Mouse (Mus musculus) CH12.LX (cell line): ENCODE measurements at regions not wholly inside any gene's neighbourhood (a gene's known extent, or its start where the extent isn't known, plus 50 kb on each side); places are given as distances from the start of the nearest gene placed in this dataset.

Experiments
- DNase-seq: peaks from one replicate; pipeline ENCODE4 v3.0.0-alpha.2; 2013; ENCODE audit errors: extremely low read depth
- H3K27ac ChIP-seq: 2 replicates; pipeline ENCODE4 v1.5.1; 2012; ENCODE audit warnings: low read depth, mild to moderate bottlenecking, control low read depth, moderate library complexity; ENCODE audit not compliant: insufficient read depth
- H3K27me3 ChIP-seq: replicated peaks from 2 replicates; pipeline ENCODE3; 2012; ENCODE audit warnings: inconsistent platforms
- H3K36me3 ChIP-seq, 2 experiments: replicated peaks in 1 of 2; 2 replicates each; pipeline versions ENCODE3 to v1.6.1; 2012; ENCODE audit warnings: inconsistent platforms in 1 of 2, low read length in 1 of 2, mild to moderate bottlenecking in 1 of 2, mixed read lengths in 1 of 2, moderate library complexity in 1 of 2; ENCODE audit not compliant: control insufficient read depth in 1 of 2, insufficient read depth in 1 of 2
- H3K4me1 ChIP-seq, 2 experiments: 2 replicates each; pipeline ENCODE4 v1.6.1; 2012; ENCODE audit warnings: inconsistent platforms in 1 of 2, moderate library complexity in 1 of 2; ENCODE audit not compliant: insufficient read depth in 2 of 2, control insufficient read depth in 1 of 2
- H3K4me2 ChIP-seq: 2 replicates; pipeline ENCODE4 v1.6.1; 2012; ENCODE audit warnings: low read depth, mild to moderate bottlenecking, control low read depth; ENCODE audit not compliant: poor library complexity, insufficient read depth, severe bottlenecking
- H3K4me3 ChIP-seq, 3 experiments: fragments of 150-350 bp in 1 of 3; sonication (generic) in 1 of 3; replicated peaks in 1 of 3; 2 replicates each; pipeline versions ENCODE3 to v1.5.1; 2011 to 2012; ENCODE audit warnings: low read depth in 2 of 3, low read length in 2 of 3, mild to moderate bottlenecking in 2 of 3, moderate library complexity in 2 of 3, control low read depth in 1 of 3, improper control_type of control experiment in 1 of 3, inconsistent platforms in 1 of 3, mixed read lengths in 1 of 3; ENCODE audit not compliant: poor library complexity in 1 of 3
- H3K79me2 ChIP-seq: replicated peaks from 2 replicates; pipeline ENCODE4 v1.6.1; 2012; ENCODE audit warnings: mild to moderate bottlenecking, moderate library complexity; ENCODE audit not compliant: control insufficient read depth, poor library complexity, insufficient read depth, severe bottlenecking; ENCODE audit errors: extremely low read depth
- H3K9ac ChIP-seq: 2 replicates; pipeline ENCODE4 v1.6.1; 2012; ENCODE audit warnings: low read depth, mild to moderate bottlenecking, control low read depth, moderate library complexity; ENCODE audit not compliant: insufficient read depth
- H3K9me3 ChIP-seq: replicated peaks from 2 replicates; pipeline ENCODE3; 2012; ENCODE audit warnings: low read length, inconsistent platforms, mixed read lengths
- BHLHE40 ChIP-seq: IDR thresholded peaks from 2 replicates; pipeline ENCODE4 v1.6.1; 2011; ENCODE audit warnings: mild to moderate bottlenecking, low read depth, low read length, improper control_type of control experiment
- CHD1 ChIP-seq: IDR thresholded peaks from 2 replicates; pipeline ENCODE4 v1.6.1; 2012; ENCODE audit warnings: low read depth, low read length, improper control_type of control experiment, inconsistent platforms
- E2F4 ChIP-seq: IDR thresholded peaks from 2 replicates; pipeline ENCODE4 v1.6.1; 2011; ENCODE audit warnings: low read depth, low read length, improper control_type of control experiment; ENCODE audit not compliant: insufficient replicate concordance
- ELF1 ChIP-seq: IDR thresholded peaks from 2 replicates; pipeline ENCODE4 v1.6.1; 2014; ENCODE audit warnings: low read depth, mild to moderate bottlenecking, inconsistent platforms, low read length, improper control_type of control experiment
- GABPA ChIP-seq: IDR thresholded peaks from 2 replicates; pipeline ENCODE4 v1.6.1; 2012; ENCODE audit warnings: low read depth, low read length, improper control_type of control experiment, inconsistent platforms; ENCODE audit not compliant: insufficient replicate concordance
- IRF4 ChIP-seq: IDR thresholded peaks from 2 replicates; pipeline ENCODE4 v1.6.1; 2014; ENCODE audit warnings: low read depth, mild to moderate bottlenecking, inconsistent platforms, low read length, improper control_type of control experiment
- KAT2A ChIP-seq: IDR thresholded peaks from 2 replicates; pipeline ENCODE4 v1.6.1; 2012; ENCODE audit warnings: low read length, improper control_type of control experiment, inconsistent platforms; ENCODE audit not compliant: insufficient replicate concordance
- MAFK ChIP-seq: IDR thresholded peaks from 2 replicates; pipeline ENCODE4 v1.6.1; 2011; ENCODE audit warnings: low read length, improper control_type of control experiment; ENCODE audit not compliant: insufficient replicate concordance
- MAZ ChIP-seq: IDR thresholded peaks from 2 replicates; pipeline ENCODE4 v1.6.1; 2012; ENCODE audit warnings: low read depth, mild to moderate bottlenecking, inconsistent platforms, low read length, improper control_type of control experiment, moderate library complexity
- MEF2A ChIP-seq: IDR thresholded peaks from 2 replicates; pipeline ENCODE4 v1.6.1; 2014; ENCODE audit warnings: low read depth, mild to moderate bottlenecking, inconsistent platforms, low read length, improper control_type of control experiment, borderline replicate concordance
- MXI1 ChIP-seq: IDR thresholded peaks from 2 replicates; pipeline ENCODE4 v1.6.1; 2011; ENCODE audit warnings: mild to moderate bottlenecking, low read depth, low read length, improper control_type of control experiment
- MYC ChIP-seq: IDR thresholded peaks from 2 replicates; pipeline ENCODE4 v1.6.1; 2011; ENCODE audit warnings: low read depth, mild to moderate bottlenecking, improper control_type of control experiment, low read length
- NELFE ChIP-seq: IDR thresholded peaks from 2 replicates; pipeline ENCODE4 v1.6.1; 2011; ENCODE audit warnings: low read depth, low read length, improper control_type of control experiment
- RAD21 ChIP-seq: IDR thresholded peaks from 2 replicates; pipeline ENCODE4 v1.6.1; 2011; ENCODE audit warnings: low read depth, mild to moderate bottlenecking, low read length, improper control_type of control experiment, moderate library complexity
- RCOR1 ChIP-seq: conservative IDR thresholded peaks from 2 replicates; pipeline ENCODE4 v1.6.1; 2012; ENCODE audit warnings: low read depth, mild to moderate bottlenecking, inconsistent platforms, low read length, improper control_type of control experiment
- SMC3 ChIP-seq: IDR thresholded peaks from 2 replicates; pipeline ENCODE4 v1.6.1; 2011; ENCODE audit warnings: low read depth, low read length, improper control_type of control experiment
- TCF12 ChIP-seq: IDR thresholded peaks from 2 replicates; pipeline ENCODE4 v1.6.1; 2014; ENCODE audit warnings: low read depth, mild to moderate bottlenecking, inconsistent platforms, low read length, improper control_type of control experiment
- USF1 ChIP-seq: IDR thresholded peaks from 2 replicates; pipeline ENCODE4 v1.6.1; 2014; ENCODE audit warnings: low read depth, mild to moderate bottlenecking, inconsistent platforms, low read length, improper control_type of control experiment
- USF2 ChIP-seq: conservative IDR thresholded peaks from 2 replicates; pipeline ENCODE4 v1.6.1; 2011; ENCODE audit warnings: low read depth, low read length, improper control_type of control experiment
- ZC3H11A ChIP-seq: IDR thresholded peaks from 2 replicates; pipeline ENCODE4 v1.6.1; 2012; ENCODE audit warnings: low read depth, mild to moderate bottlenecking, inconsistent platforms, low read length, improper control_type of control experiment
- ZKSCAN1 ChIP-seq: IDR thresholded peaks from 2 replicates; pipeline ENCODE4 v1.6.1; 2012; ENCODE audit warnings: low read depth, inconsistent platforms, low read length, improper control_type of control experiment, borderline replicate concordance
- dilution Hi-C: fragments of 300-500 bp; cut with MboI; formaldehyde crosslinking; loops from 2 replicates; pipeline ENCODE4 v1.14.3; 2020; ENCODE audit warnings: low sequenced_read_pairs; ENCODE audit not compliant: extremely low pct_unique_long_range_greater_than_20kb, extremely low pct_ligation_motif_present
- in situ Hi-C: fragments of 300-500 bp; cut with MboI; formaldehyde crosslinking; loops from 3 replicates; pipeline ENCODE4 v1.14.3; 2019; ENCODE audit warnings: low sequenced_read_pairs, low pct_ligation_motif_present, low pct_unique_long_range_greater_than_20kb, mixed read lengths

DNA sequence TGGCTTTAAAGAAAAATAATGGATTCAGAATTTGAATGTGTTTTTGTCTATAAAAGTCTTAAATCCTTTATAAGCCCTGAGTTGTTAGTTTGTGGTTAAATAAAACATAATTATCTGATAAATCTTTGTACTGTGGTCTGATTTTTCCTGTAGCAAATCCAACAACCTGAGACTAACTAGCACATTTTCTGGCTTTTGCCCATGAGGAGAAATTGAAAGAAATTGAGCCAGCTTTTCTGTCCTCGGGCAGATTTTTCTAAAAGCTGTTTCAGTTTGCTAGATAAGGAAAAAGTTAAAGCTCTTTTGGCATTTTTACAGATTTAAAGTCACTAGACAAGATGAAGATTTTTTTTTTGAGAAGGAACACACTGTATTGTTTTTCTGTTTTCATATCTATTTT lies 191.5 kb upstream of the Sema3d start:
- no peak for DNase-seq
- Histone ChIP-seq H3K4me1 (no peaks in the 10 kb centered on the region), H3K27me3 (no peaks in the 10 kb centered on the region), H3K79me2 (no peaks in the 10 kb centered on the region), H3K4me2 (no peak overlapping the region; the same call in 1 of the 2 replicates), H3K36me3 (no peaks in the 10 kb centered on the region), H3K27ac (no peak overlapping the region), H3K9me3 (peaks cover 3% of the 10 kb centered on the region), H3K9ac (peak overlapping the region; percentile 26; the same call in 1 of the 2 replicates), H3K4me3 (no peak overlapping the region)
- dilution Hi-C loops, result no loop called here
- in situ Hi-C loops, result no loop called here
- no peak for TF ChIP-seq CHD1
- TF ChIP-seq BHLHE40, result no peak
- no peak for TF ChIP-seq ELF1
- no peak for TF ChIP-seq SMC3
- no peak for TF ChIP-seq USF1
- no peak for TF ChIP-seq MAFK
- TF ChIP-seq E2F4, result no peak
- no peak for TF ChIP-seq MAZ
- TF ChIP-seq GABPA, result no peak
- no peak for TF ChIP-seq TCF12

DNA sequence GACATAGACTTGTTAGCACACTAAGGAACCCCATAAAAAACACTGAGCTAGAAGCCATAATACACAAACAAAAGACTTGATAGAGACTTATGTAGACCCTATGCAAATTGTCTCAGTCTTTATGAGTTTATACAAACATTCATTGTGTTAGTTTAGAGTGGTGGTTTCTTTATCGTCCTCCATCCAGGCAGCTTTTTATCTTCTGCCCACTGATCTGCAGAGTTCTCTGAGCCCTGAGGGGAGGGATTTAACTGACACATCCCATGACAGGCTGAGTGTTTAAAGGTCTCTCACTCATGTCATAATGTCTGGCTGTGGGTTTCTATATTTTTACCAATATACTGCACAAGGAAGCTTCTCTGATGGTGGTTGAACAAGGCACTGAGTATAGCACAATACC lies 175.7 kb upstream of the Sema3d start:
- dilution Hi-C loops, result no loop called here
- Histone ChIP-seq H3K27me3 (no peaks in the 10 kb centered on the region), H3K4me2 (no peak overlapping the region), H3K9ac (no peak overlapping the region), H3K4me3 (no peak overlapping the region), H3K4me1 (no peaks in the 10 kb centered on the region), H3K27ac (no peak overlapping the region), H3K36me3 (no peaks in the 10 kb centered on the region), H3K79me2 (no peaks in the 10 kb centered on the region), H3K9me3 (peaks cover 7% of the 10 kb centered on the region)
- in situ Hi-C loops, result no loop called here
- TF ChIP-seq ELF1, result no peak
- no peak for TF ChIP-seq MYC
- no peak for TF ChIP-seq KAT2A
- TF ChIP-seq USF2, result no peak
- no peak for TF ChIP-seq ZKSCAN1
- TF ChIP-seq RAD21, result no peak
- no peak for TF ChIP-seq MAZ
- TF ChIP-seq TCF12, result no peak
- TF ChIP-seq NELFE, result no peak
- TF ChIP-seq RCOR1, result no peak
- no peak for TF ChIP-seq IRF4
- TF ChIP-seq ZC3H11A, result no peak
- no peak for TF ChIP-seq MXI1
- no peak for TF ChIP-seq MAFK
- no peak for TF ChIP-seq MEF2A
- DNase-seq, result no peak
